Comparison of ENCODE assay signal across 11 mouse cellular contexts in the genomic region with DNA sequence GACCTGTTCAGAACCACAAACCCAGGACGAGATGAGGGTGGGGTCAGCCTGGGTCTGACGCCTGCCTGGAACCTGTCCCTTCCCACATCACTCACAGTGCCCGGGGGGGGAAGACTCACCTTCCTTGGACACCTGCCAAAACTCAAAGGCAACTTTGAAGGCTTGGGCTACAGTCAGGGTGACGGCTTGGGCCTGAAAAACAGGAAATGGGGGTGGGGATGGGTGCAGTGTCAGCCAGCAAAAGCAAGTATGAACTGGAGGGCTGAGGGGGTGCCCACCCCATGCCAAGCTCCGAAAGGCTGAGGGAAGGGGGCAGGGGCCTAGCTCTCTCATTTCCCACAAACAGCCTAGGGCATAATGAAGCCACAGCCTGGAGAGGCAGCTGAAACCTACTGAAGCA. TPM values are rescaled to one million over a fixed set of nuclear protein-coding genes. Genes with fewer than 3 reads are reported as not detected.
DNase-seq lines count a peak whose midpoint lies in the region; ATAC-seq and TF ChIP-seq lines count a peak whose summit lies in the region.
"Had no signal": no experiment of that assay in that cellular context is flagged by ENCODE, and none has a peak within 500 bp of the region (broad histone marks: within the 10 kb centered on the region; RNA-seq: fewer than 3 reads in every experiment).

No protein-coding gene starts in this region.

- WGBS in lung, embryonic 14.5 days: 37% methylated on average over 5 of the region's 5 CpGs
- 53% methylated on average over 5 of the region's 5 CpGs for WGBS in embryonic facial prominence, embryonic 15.5 days

- H3K27me3 ChIP-seq in lung, embryonic 14.5 days (ENCODE audit: insufficient read depth, low read length): no peaks in the 10 kb centered on the region
- peaks cover 4% of the 10 kb centered on the region; the same call in 1 of the 2 replicates for H3K27me3 ChIP-seq in embryonic facial prominence, embryonic 15.5 days
- H3K27me3 ChIP-seq: kidney, embryonic 15.5 days had no signal

- TF ChIP-seq CTCF in lung, embryonic 14.5 days (IDR thresholded peaks at IDR 0.05; ENCODE audit: low read depth): no peak

- ATAC-seq in lung, embryonic 14.5 days (ENCODE audit: insufficient read depth): no peak
- no peak for ATAC-seq in embryonic facial prominence, embryonic 15.5 days (ENCODE audit: insufficient number of reproducible peaks, low FRiP score, low TSS enrichment, low read depth)
- no peak for ATAC-seq in megakaryocyte progenitor cell, adult 5-6 weeks (replicated peaks; ENCODE audit: poor library complexity)

- H3K36me3 ChIP-seq in lung, embryonic 14.5 days (ENCODE audit: insufficient read depth): peaks cover 66% of the 10 kb centered on the region
- peaks cover 58% of the 10 kb centered on the region for H3K36me3 ChIP-seq in embryonic facial prominence, embryonic 15.5 days

- peak; percentile 57 for DNase-seq in lung, embryonic 14.5 days
- no peak for DNase-seq in lung, postnatal 14 days
- DNase-seq in naive thymus-derived CD4-positive, alpha-beta T cell, adult 2 months (ENCODE audit: low read depth): peak; percentile 96
- peak; percentile 74 for DNase-seq in thymus, postnatal 4 days
- no peak for DNase-seq in ovary, postnatal 14 days (ENCODE audit: low spot score)
- no peak for DNase-seq in adrenal gland, postnatal 4 days (ENCODE audit: low spot score in 2 of 2)
- DNase-seq: adrenal gland, postnatal 36 days had no signal

- H3K4me3 ChIP-seq in lung, embryonic 14.5 days (ENCODE audit: low read depth, low read length): no peak overlapping the region
- no peak overlapping the region for H3K4me3 ChIP-seq in embryonic facial prominence, embryonic 15.5 days (replicated peaks)
- H3K4me3 ChIP-seq: kidney, embryonic 15.5 days; myocyte had no signal

- H3K9ac ChIP-seq in lung, embryonic 14.5 days: no peak overlapping the region
- no peak overlapping the region for H3K9ac ChIP-seq in embryonic facial prominence, embryonic 15.5 days
- H3K9ac ChIP-seq: kidney, embryonic 15.5 days had no signal

- peak overlapping the region; percentile 18; the same call in 1 of the 2 replicates for H3K27ac ChIP-seq in lung, embryonic 14.5 days (ENCODE audit: low read depth)
- H3K27ac ChIP-seq in embryonic facial prominence, embryonic 15.5 days (replicated peaks): peak overlapping the region; percentile 58

- no peaks in the 10 kb centered on the region for H3K9me3 ChIP-seq in lung, embryonic 14.5 days (ENCODE audit: low read depth, low read length)
- no peaks in the 10 kb centered on the region for H3K9me3 ChIP-seq in embryonic facial prominence, embryonic 15.5 days (replicated peaks)
- H3K9me3 ChIP-seq: kidney, embryonic 15.5 days had no signal

- H3K4me1 ChIP-seq in lung, embryonic 14.5 days (ENCODE audit: insufficient read depth): peaks cover 15% of the 10 kb centered on the region
- H3K4me1 ChIP-seq in embryonic facial prominence, embryonic 15.5 days: peaks cover 61% of the 10 kb centered on the region

- no peak overlapping the region for H3K4me2 ChIP-seq in lung, embryonic 14.5 days
- H3K4me2 ChIP-seq in embryonic facial prominence, embryonic 15.5 days (replicated peaks): no peak overlapping the region
- H3K4me2 ChIP-seq: kidney, embryonic 15.5 days had no signal

RNA-seq across cellular contexts. Expression of gene Ldlrap1, which starts 17.6 kb away (rescaled TPM):
- 21.2 and 22.2 TPM in 2 replicates for polyA plus RNA-seq in lung, embryonic 14.5 days (2014; fragmentation: Nextera tagmentation; extraction: Ambion mirVana)
- polyA plus RNA-seq in embryonic facial prominence, embryonic 15.5 days (2015; fragmentation: Nextera tagmentation; extraction: Ambion mirVana): 36.7 and 37.6 TPM in 2 replicates
- 10 to 100 TPM; 39.1 to 44.7 TPM for total RNA-seq in adrenal gland, postnatal 4 days (2021)
- 13.7 and 26.0 TPM in 2 replicates for total RNA-seq in megakaryocyte progenitor cell, adult 5-6 weeks (2015)
- total RNA-seq in megakaryocyte progenitor cell, adult 5-6 weeks (2017): 13.3 and 14.7 TPM in 2 replicates

RNA-seq across cellular contexts. Expression of gene Man1c1, which starts 46.2 kb away (rescaled TPM):
- polyA plus RNA-seq in lung, embryonic 14.5 days (2014; fragmentation: Nextera tagmentation; extraction: Ambion mirVana): 3.3 and 4.3 TPM in 2 replicates
- polyA plus RNA-seq in embryonic facial prominence, embryonic 15.5 days (2015; fragmentation: Nextera tagmentation; extraction: Ambion mirVana): 5.0 and 5.6 TPM in 2 replicates
- 10 to 100 TPM; 28.6 to 29.6 TPM for total RNA-seq in adrenal gland, postnatal 4 days (2021)
- total RNA-seq in megakaryocyte progenitor cell, adult 5-6 weeks (2015): 10.5 and 14.2 TPM in 2 replicates
- 5.0 and 5.8 TPM in 2 replicates for total RNA-seq in megakaryocyte progenitor cell, adult 5-6 weeks (2017)

Comparison
In these comparisons a context has a peak if more than half of its experiments do, and no peak if none do; other contexts are left out.
1. DNase-seq: peak in lung, embryonic 14.5 days (single experiment), naive thymus-derived CD4-positive, alpha-beta T cell, adult 2 months (single experiment) and thymus, postnatal 4 days (single experiment); none in lung, postnatal 14 days (single experiment), ovary, postnatal 14 days (single experiment) and adrenal gland, postnatal 4 days (0 of 2).